Mouse (Mus musculus): ENCODE results near the gene Prkacb. TPM values are rescaled to one million over a fixed set of nuclear protein-coding genes. Genes with fewer than 3 reads are reported as not detected.

Gene Prkacb
- polyA plus RNA-seq, 1 experiment: 4.2 TPM

DNA sequence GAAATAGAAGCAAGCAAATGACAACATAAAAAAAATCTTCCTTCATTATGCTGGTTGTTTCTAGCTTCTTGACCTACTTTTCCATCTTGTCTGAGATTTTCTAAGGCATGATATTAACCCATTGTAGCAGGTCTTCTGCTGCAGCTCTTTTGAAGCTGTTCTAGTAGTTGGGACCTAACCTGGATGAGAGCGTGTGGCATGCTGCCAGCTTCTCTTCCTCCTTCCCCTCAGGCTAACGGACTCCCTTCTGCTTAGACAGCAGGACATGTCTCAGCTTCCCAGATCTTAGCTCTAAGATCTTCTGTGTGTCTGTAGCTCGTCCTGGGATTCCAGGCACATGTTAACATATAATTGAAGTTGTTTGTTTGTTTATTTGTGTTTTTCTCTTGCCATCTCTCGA is 93.1 kb downstream of the Prkacb start:
- no peaks in the 10 kb centered on the region for H3K4me1 ChIP-seq (ENCODE audit: control insufficient read depth, insufficient read depth, low read length)
- H3K36me3 ChIP-seq (ENCODE audit: control insufficient read depth, insufficient read depth, low read length): no peaks in the 10 kb centered on the region
- no peaks in the 10 kb centered on the region for H3K27me3 ChIP-seq (ENCODE audit: control insufficient read depth, insufficient read depth, low read length)
- TF ChIP-seq POLR2A (IDR thresholded peaks at IDR 0.05; ENCODE audit: control insufficient read depth, low read depth, low read length): no peak
- no peak for TF ChIP-seq CTCF (IDR thresholded peaks at IDR 0.05; ENCODE audit: control insufficient read depth, insufficient read depth, insufficient replicate concordance, low read depth, low read length)
- H3K27ac ChIP-seq (ENCODE audit: control insufficient read depth, insufficient read depth, low read depth, low read length): no peak overlapping the region
- H3K4me3 ChIP-seq (ENCODE audit: control insufficient read depth, low read depth, low read length): no peak overlapping the region

DNA sequence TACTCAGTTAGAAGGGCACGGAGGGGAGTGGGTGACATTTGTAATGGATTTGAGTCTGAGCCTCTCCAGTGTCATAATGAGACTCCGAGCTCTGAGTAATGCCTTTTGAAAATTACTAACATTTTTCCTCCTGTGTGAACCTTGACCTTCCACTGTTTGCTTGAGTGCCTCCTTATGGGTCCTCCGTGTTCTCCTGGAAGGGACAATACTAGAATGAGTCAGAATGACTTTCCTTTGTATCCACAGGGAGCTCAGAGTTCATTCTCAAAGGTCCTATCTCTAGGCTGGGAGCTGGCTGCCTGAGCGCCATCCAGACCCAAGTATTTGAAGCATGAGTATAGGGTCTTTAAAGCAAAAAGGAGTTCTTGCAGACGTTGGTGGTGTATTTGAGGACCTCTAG is 94.5 kb downstream of the Prkacb start:
- H3K36me3 ChIP-seq (ENCODE audit: control insufficient read depth, insufficient read depth, low read length): no peaks in the 10 kb centered on the region
- no peak for TF ChIP-seq POLR2A (IDR thresholded peaks at IDR 0.05; ENCODE audit: control insufficient read depth, low read depth, low read length)
- TF ChIP-seq CTCF (IDR thresholded peaks at IDR 0.05; ENCODE audit: control insufficient read depth, insufficient read depth, insufficient replicate concordance, low read depth, low read length): no peak
- H3K27me3 ChIP-seq (ENCODE audit: control insufficient read depth, insufficient read depth, low read length): no peaks in the 10 kb centered on the region
- H3K4me1 ChIP-seq (ENCODE audit: control insufficient read depth, insufficient read depth, low read length): no peaks in the 10 kb centered on the region
- no peak overlapping the region for H3K27ac ChIP-seq (ENCODE audit: control insufficient read depth, insufficient read depth, low read depth, low read length)
- H3K4me3 ChIP-seq (ENCODE audit: control insufficient read depth, low read depth, low read length): no peak overlapping the region

DNA sequence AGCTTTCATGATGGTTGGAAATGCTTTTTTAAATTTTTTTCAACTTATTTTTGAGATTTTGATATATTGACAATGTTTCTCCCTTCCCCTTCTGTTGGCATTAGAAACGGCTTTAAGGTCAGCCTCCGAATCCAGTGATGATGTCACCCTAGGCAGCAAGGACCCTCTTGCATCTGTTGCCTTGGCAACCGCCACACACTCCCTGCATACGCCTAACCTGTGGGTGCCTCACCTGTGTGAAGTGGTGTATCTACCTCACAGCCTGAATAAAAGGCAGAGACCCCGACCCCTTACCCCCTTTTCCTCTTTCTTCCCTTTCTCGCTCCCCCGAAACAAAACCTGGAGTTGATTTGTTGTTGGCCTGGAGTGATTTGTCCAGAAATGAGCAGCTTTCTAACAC is 100.5 kb downstream of the Prkacb start:
- no peaks in the 10 kb centered on the region for H3K36me3 ChIP-seq (ENCODE audit: control insufficient read depth, insufficient read depth, low read length)
- TF ChIP-seq POLR2A (IDR thresholded peaks at IDR 0.05; ENCODE audit: control insufficient read depth, low read depth, low read length): no peak
- H3K27ac ChIP-seq (ENCODE audit: control insufficient read depth, insufficient read depth, low read depth, low read length): no peak overlapping the region
- no peak overlapping the region for H3K4me3 ChIP-seq (ENCODE audit: control insufficient read depth, low read depth, low read length)
- H3K27me3 ChIP-seq (ENCODE audit: control insufficient read depth, insufficient read depth, low read length): no peaks in the 10 kb centered on the region
- no peaks in the 10 kb centered on the region for H3K4me1 ChIP-seq (ENCODE audit: control insufficient read depth, insufficient read depth, low read length)

DNA sequence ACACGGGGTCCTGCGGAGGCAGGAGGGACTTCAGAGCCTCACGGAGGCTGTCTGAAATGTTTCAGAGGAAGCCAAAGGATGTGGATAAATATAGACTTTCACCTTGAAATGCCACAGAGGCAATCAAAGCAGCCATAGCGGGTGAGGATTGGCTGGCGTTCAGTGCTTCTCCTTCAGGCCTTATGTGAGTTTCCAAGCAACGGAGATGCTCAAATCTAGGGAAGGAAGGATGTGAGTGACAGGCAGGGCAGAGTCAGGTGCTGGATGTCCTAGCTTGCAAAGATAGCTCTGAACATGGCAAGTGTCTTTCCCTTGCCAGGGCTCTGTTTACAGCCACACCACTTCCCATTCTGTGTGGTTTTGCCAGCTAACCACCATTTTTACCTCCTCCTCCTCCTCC is 101.2 kb downstream of the Prkacb start:
- H3K27ac ChIP-seq (ENCODE audit: control insufficient read depth, insufficient read depth, low read depth, low read length): no peak overlapping the region
- no peak overlapping the region for H3K4me3 ChIP-seq (ENCODE audit: control insufficient read depth, low read depth, low read length)
- no peaks in the 10 kb centered on the region for H3K27me3 ChIP-seq (ENCODE audit: control insufficient read depth, insufficient read depth, low read length)
- TF ChIP-seq CTCF (IDR thresholded peaks at IDR 0.05; ENCODE audit: control insufficient read depth, insufficient read depth, insufficient replicate concordance, low read depth, low read length): no peak
- TF ChIP-seq POLR2A (IDR thresholded peaks at IDR 0.05; ENCODE audit: control insufficient read depth, low read depth, low read length): no peak
- no peaks in the 10 kb centered on the region for H3K4me1 ChIP-seq (ENCODE audit: control insufficient read depth, insufficient read depth, low read length)
- H3K36me3 ChIP-seq (ENCODE audit: control insufficient read depth, insufficient read depth, low read length): no peaks in the 10 kb centered on the region

DNA sequence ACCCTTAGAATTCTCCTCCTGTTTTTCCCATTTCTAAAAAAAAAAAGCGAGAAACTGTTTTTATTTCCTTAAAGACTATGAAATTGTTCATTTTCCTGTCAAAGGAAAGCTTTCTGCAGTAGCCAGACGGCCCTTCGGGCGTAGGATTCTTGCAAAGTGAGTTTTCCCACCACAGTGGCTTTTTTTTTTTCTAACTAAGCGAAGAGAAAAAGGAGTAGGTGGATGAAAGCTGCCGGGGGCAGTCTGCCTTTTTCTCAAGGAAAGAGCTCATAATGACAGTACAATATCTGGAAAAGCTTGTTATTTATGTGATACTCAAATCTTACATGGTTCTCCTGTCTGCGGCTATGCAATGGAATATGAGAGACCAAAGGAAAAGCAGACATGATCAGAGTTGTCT is 101.7 kb downstream of the Prkacb start:
- Histone ChIP-seq H3K36me3 (ENCODE audit: control insufficient read depth, insufficient read depth, low read length) (no peaks in the 10 kb centered on the region), H3K4me3 (ENCODE audit: control insufficient read depth, low read depth, low read length) (no peak overlapping the region), H3K4me1 (ENCODE audit: control insufficient read depth, insufficient read depth, low read length) (no peaks in the 10 kb centered on the region), H3K27ac (ENCODE audit: control insufficient read depth, insufficient read depth, low read depth, low read length) (no peak overlapping the region), H3K27me3 (ENCODE audit: control insufficient read depth, insufficient read depth, low read length) (no peaks in the 10 kb centered on the region)
- no peak for TF ChIP-seq CTCF (IDR thresholded peaks at IDR 0.05; ENCODE audit: control insufficient read depth, insufficient read depth, insufficient replicate concordance, low read depth, low read length)
- no peak for TF ChIP-seq POLR2A (IDR thresholded peaks at IDR 0.05; ENCODE audit: control insufficient read depth, low read depth, low read length)

DNA sequence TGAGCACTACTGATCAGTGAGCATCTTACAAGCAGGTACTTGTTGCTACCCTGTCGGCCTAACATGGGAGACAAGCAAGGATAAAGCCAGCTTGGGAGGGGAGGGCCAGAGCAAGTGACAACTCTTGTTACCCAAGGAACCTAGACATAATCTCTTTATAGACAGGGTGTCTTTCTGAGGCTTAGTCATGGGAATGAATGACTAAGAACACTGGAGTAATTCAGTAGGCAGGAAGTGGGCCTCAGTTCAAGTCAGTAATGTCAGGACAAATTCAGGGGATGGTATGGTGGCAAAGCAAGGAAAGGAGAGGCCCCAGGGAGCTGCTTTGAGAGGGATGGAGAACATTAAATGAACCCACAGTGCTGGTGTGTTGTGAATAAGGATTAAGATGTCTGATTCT is 103.7 kb downstream of the Prkacb start:
- H3K4me3 ChIP-seq (ENCODE audit: control insufficient read depth, low read depth, low read length): no peak overlapping the region
- no peaks in the 10 kb centered on the region for H3K36me3 ChIP-seq (ENCODE audit: control insufficient read depth, insufficient read depth, low read length)
- no peaks in the 10 kb centered on the region for H3K27me3 ChIP-seq (ENCODE audit: control insufficient read depth, insufficient read depth, low read length)
- no peak for TF ChIP-seq CTCF (IDR thresholded peaks at IDR 0.05; ENCODE audit: control insufficient read depth, insufficient read depth, insufficient replicate concordance, low read depth, low read length)
- TF ChIP-seq POLR2A (IDR thresholded peaks at IDR 0.05; ENCODE audit: control insufficient read depth, low read depth, low read length): no peak
- H3K4me1 ChIP-seq (ENCODE audit: control insufficient read depth, insufficient read depth, low read length): no peaks in the 10 kb centered on the region
- H3K27ac ChIP-seq (ENCODE audit: control insufficient read depth, insufficient read depth, low read depth, low read length): no peak overlapping the region

DNA sequence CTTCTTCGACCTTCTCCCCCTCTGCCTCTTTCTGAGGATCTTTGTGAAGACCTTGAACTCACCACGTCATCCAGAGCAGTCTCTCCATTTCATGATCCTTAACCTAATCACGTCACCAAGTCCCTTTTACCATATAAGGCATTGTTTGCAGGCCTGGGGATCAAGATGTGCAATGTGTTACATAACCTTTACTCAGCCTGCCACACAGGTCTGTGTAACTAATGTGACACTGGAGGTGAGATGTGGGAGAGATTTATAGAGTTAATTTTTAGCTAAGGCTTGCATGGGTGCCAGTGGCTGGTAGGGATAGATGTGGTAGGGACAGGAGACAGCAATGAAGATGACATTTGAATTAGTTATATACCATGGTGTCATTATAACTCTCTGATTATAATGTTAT is 104.4 kb downstream of the Prkacb start:
- no peak for TF ChIP-seq CTCF (IDR thresholded peaks at IDR 0.05; ENCODE audit: control insufficient read depth, insufficient read depth, insufficient replicate concordance, low read depth, low read length)
- TF ChIP-seq POLR2A (IDR thresholded peaks at IDR 0.05; ENCODE audit: control insufficient read depth, low read depth, low read length): no peak
- H3K4me3 ChIP-seq (ENCODE audit: control insufficient read depth, low read depth, low read length): no peak overlapping the region
- no peak overlapping the region for H3K27ac ChIP-seq (ENCODE audit: control insufficient read depth, insufficient read depth, low read depth, low read length)
- H3K36me3 ChIP-seq (ENCODE audit: control insufficient read depth, insufficient read depth, low read length): no peaks in the 10 kb centered on the region
- H3K27me3 ChIP-seq (ENCODE audit: control insufficient read depth, insufficient read depth, low read length): no peaks in the 10 kb centered on the region
- H3K4me1 ChIP-seq (ENCODE audit: control insufficient read depth, insufficient read depth, low read length): no peaks in the 10 kb centered on the region

DNA sequence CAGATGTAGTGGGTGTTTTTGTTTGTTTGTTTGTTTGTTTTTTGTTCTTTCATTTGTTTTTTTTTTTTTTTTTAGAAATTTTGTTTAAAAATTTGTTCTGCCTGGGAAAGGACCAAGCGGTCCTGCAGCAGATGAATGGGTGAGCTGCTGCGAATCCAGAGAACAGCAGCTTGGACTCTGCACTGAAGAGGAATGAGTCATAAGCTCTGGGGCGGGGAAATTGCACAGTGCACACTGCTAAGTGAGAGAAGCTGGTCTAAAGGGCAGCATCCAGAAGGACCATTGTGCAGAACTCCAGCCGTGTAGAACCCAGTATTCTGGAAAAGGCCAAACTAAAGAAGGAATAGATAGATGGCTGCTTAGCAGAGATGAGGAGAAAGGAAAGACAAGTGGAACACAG is 108.7 kb downstream of the Prkacb start:
- Histone ChIP-seq H3K27me3 (ENCODE audit: control insufficient read depth, insufficient read depth, low read length) (no peaks in the 10 kb centered on the region), H3K27ac (ENCODE audit: control insufficient read depth, insufficient read depth, low read depth, low read length) (no peak overlapping the region), H3K36me3 (ENCODE audit: control insufficient read depth, insufficient read depth, low read length) (no peaks in the 10 kb centered on the region), H3K4me1 (ENCODE audit: control insufficient read depth, insufficient read depth, low read length) (peaks cover 2% of the 10 kb centered on the region; the same call in 1 of the 2 replicates), H3K4me3 (ENCODE audit: control insufficient read depth, low read depth, low read length) (no peak overlapping the region)
- TF ChIP-seq CTCF (IDR thresholded peaks at IDR 0.05; ENCODE audit: control insufficient read depth, insufficient read depth, insufficient replicate concordance, low read depth, low read length) (no peak), POLR2A (IDR thresholded peaks at IDR 0.05; ENCODE audit: control insufficient read depth, low read depth, low read length) (no peak)
